Mouse (Mus musculus) embryonic facial prominence, embryonic 12.5 days (tissue): ENCODE data around the gene Dlst. TPM values are rescaled to one million over a fixed set of nuclear protein-coding genes. Genes with fewer than 3 reads are reported as not detected.
A peak's percentile ranks its signal among the peaks of the same experiment; 100 is the strongest.

Source experiments
- ATAC-seq: fragments of 200-750 bp; cut with Nextera tagmentation; 2 replicates; pipeline ENCODE4 v1.8.0; 2017; ENCODE audit not compliant: insufficient number of reproducible peaks, insufficient read depth, low FRiP score, low TSS enrichment
- H3K27ac ChIP-seq: fragments of 300-500 bp; sonication (generic); 2 replicates; pipeline ENCODE4 v1.5.1; 2016; ENCODE audit warnings: mild to moderate bottlenecking
- H3K27me3 ChIP-seq: fragments of 300-500 bp; sonication (generic); 2 replicates; pipeline ENCODE4 v1.6.1; 2016; ENCODE audit warnings: mild to moderate bottlenecking, moderate library complexity
- H3K36me3 ChIP-seq: fragments of 300-500 bp; sonication (generic); 2 replicates; pipeline ENCODE4 v1.6.1; 2016; ENCODE audit warnings: mild to moderate bottlenecking
- H3K4me1 ChIP-seq: fragments of 300-500 bp; sonication (generic); 2 replicates; pipeline ENCODE4 v1.6.1; 2016
- H3K4me2 ChIP-seq: fragments of 300-500 bp; sonication (generic); replicated peaks from 2 replicates; pipeline ENCODE4 v1.6.1; 2016; ENCODE audit warnings: mild to moderate bottlenecking, moderate library complexity
- H3K4me3 ChIP-seq: fragments of 300-500 bp; sonication (generic); 2 replicates; pipeline ENCODE4 v1.5.1; 2016; ENCODE audit warnings: mild to moderate bottlenecking
- H3K9ac ChIP-seq: fragments of 300-500 bp; sonication (generic); 2 replicates; pipeline ENCODE4 v1.6.1; 2016; ENCODE audit warnings: mild to moderate bottlenecking, moderate library complexity
- H3K9me3 ChIP-seq: fragments of 300-500 bp; sonication (generic); 2 replicates; pipeline ENCODE4 v1.6.1; 2016; ENCODE audit warnings: mild to moderate bottlenecking, moderate library complexity
- WGBS: fragments of 180-500 bp; shearing (Covaris S2); methylation state at CpG from one replicate; pipeline ENCODE4 v1.1.7; 2016; 5-methylcytosine and 5-hydroxymethylcytosine counted together
- polyA plus RNA-seq: library from polyadenylated mRNA; unstranded; fragments of >200 nt; fragmentation: Nextera tagmentation; extraction: Ambion mirVana; gene quantifications from 2 replicates; pipeline ENCODE4 v1.2.1, GENCODE M21; 2016

Gene Dlst
- polyA plus RNA-seq: 110 and 117 TPM in 2 replicates

DNA sequence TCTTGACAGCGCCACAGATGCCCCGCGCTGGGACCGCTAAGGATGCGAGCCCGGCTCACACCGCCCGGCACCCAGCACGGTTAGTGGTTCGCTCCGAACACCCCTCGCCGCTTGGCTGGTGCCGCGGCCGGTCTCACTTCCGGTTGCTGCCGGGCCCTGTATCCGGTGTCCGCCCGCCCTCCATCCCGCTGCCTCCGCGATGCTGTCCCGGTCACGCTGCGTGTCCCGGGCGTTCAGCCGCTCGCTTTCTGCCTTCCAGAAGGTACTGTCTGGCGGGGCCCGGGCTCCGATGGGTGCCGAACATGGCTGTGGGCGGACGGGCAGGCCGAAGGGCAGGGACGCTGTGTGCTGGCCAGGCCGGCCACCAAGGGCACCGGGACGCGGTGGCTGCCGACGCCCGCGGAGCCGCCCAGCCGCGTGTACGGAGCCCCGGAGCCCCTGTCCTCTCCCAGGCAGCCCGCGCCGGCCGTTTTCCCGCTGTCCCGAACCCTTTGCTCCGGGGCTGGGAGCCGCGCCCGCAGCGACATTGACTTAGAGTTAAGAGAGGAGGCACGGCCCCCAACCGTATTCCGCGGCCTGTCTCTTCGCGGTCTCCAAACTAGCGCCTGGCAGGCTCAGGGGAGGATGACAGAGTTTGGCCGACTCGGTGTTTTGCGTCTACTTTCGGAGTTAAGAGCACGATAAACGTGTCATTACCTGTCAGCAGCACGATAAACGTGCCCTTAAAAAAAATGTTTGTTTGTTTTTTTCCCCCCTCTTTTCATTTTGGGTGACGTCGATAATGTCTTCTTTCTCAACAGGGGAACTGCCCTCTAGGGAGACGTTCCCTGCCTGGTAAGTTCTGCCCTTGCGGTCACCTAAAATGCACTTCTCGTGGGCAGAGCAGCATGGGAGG lies at the start of gene Dlst, which contains the start of gene Prox2:
Dlst (plus strand) TSS at position 136 of the 895 bp plus-strand sequence.
Prox2 (minus strand) TSS at position 62 of the 895 bp plus-strand sequence.
- H3K36me3 ChIP-seq: 0 out of 2 replicates have a peak, but pooled peaks cover 8% of the 10 kb centered on the region
- peaks cover 31% of the 10 kb centered on the region for H3K4me1 ChIP-seq
- H3K27me3 ChIP-seq: no peaks in the 10 kb centered on the region
- H3K9me3 ChIP-seq: no peaks in the 10 kb centered on the region
- H3K4me2 ChIP-seq: peak within 1 kb of the TSS; percentile 86
- WGBS: under 1% methylated on average over 83 of the region's 83 CpGs
- peak within 1 kb of the TSS; percentile 100 for H3K4me3 ChIP-seq
- peak; percentile 85 for ATAC-seq
- H3K27ac ChIP-seq: peak within 1 kb of the TSS; percentile 86
- H3K9ac ChIP-seq: peak within 1 kb of the TSS; percentile 96

GRCm38 (mm10) chr12:85071043-85071442 lies 39.6 kb upstream of the Dlst start:
- Histone ChIP-seq H3K4me1 (no peaks in the 10 kb centered on the region), H3K4me2 (no peak overlapping the region), H3K4me3 (no peak overlapping the region), H3K9me3 (no peaks in the 10 kb centered on the region), H3K27me3 (no peaks in the 10 kb centered on the region), H3K27ac (no peak overlapping the region), H3K9ac (no peak overlapping the region), H3K36me3 (peaks cover 43% of the 10 kb centered on the region)
- no peak for ATAC-seq

DNA sequence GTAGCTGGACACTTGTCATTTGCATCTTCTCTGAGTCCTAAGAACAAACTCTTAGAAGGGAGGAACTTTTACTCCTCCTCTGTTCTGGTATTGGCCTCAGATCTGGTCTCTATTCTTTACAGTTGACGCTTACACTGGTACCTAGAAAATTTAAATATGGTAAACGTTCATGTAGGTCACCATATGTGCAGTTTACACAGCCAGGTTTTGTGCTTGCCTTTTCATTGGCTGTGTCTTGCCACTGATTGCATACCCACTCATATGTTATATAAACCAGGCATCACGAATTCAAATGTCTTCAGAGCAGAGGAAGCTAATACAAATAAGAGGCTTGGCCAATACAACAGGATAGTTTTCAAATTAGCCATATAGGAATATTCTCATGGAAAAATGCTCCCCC lies 33.5 kb upstream of the Dlst start:
- no peak for ATAC-seq
- H3K4me3 ChIP-seq: no peak overlapping the region
- no peaks in the 10 kb centered on the region for H3K4me1 ChIP-seq
- WGBS: 83% methylated on average over 3 of the region's 3 CpGs
- no peak overlapping the region for H3K9ac ChIP-seq
- H3K27ac ChIP-seq: no peak overlapping the region
- H3K27me3 ChIP-seq: no peaks in the 10 kb centered on the region
- no peak overlapping the region for H3K4me2 ChIP-seq
- peaks cover 24% of the 10 kb centered on the region for H3K36me3 ChIP-seq
- H3K9me3 ChIP-seq: no peaks in the 10 kb centered on the region

- no peak overlapping the region for H3K4me2 ChIP-seq
- H3K9ac ChIP-seq: no peak overlapping the region
- H3K9me3 ChIP-seq: no peaks in the 10 kb centered on the region
- H3K4me3 ChIP-seq: no peak overlapping the region
- ATAC-seq: no peak
- no peak overlapping the region for H3K27ac ChIP-seq
- peaks cover 28% of the 10 kb centered on the region for H3K36me3 ChIP-seq
- no peaks in the 10 kb centered on the region for H3K27me3 ChIP-seq
- no peaks in the 10 kb centered on the region for H3K4me1 ChIP-seq
- 85% methylated on average over 2 of the region's 2 CpGs for WGBS
Measured at GRCm38 (mm10) chr12:85084257-85084656, 26.4 kb upstream of the Dlst start.

- no peaks in the 10 kb centered on the region for H3K4me1 ChIP-seq
- no peaks in the 10 kb centered on the region for H3K9me3 ChIP-seq
- no peak overlapping the region for H3K4me2 ChIP-seq
- no peaks in the 10 kb centered on the region for H3K27me3 ChIP-seq
- H3K27ac ChIP-seq: no peak overlapping the region
- no peak overlapping the region for H3K4me3 ChIP-seq
- ATAC-seq: no peak
- peaks cover 35% of the 10 kb centered on the region for H3K36me3 ChIP-seq
- 72% methylated on average over 4 of the region's 4 CpGs for WGBS
- H3K9ac ChIP-seq: no peak overlapping the region
Measured at GRCm38 (mm10) chr12:85084941-85085340, 25.7 kb upstream of the Dlst start.

DNA sequence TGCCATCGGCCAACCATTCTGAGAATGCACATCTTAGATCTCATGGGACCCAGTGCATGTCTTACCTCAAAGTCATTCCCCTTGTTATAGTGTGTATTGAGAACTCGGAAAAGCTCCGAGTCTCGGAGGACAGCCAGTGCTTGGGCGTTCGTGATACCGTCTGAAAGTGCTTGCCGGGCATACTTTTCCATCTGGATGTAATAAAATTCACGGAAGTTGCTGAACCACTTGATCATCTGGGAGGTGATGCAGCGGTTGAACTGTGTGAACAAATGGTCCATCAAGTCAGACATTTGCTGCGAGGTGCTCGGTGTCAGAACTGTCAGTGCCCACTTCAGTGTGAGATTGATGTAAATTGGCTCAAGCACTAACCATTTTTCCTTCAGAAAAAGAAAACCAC lies 22.8 kb upstream of the Dlst start:
- WGBS: 64% methylated on average over 12 of the region's 12 CpGs
- ATAC-seq: no peak

DNA sequence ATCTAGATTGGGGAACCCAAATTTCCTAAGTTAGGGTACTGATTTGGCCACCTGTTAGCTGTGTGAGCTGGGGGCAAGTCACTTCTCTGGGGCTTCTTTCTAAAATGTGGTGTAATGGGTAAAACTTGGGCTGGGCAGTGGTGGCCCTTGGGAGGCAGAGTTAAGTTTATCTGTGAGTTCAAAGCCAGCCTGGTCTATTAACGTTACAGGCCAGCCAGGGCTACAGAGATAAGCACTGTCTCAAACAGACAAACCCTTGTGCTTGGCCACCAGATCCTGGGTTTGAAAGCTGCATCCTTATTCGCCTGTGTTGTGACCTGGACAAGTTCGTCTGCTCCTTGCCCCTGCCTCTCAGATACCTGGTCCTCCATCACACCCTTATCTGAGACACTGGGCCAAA lies 19.4 kb upstream of the Dlst start:
- H3K27ac ChIP-seq: no peak overlapping the region
- H3K36me3 ChIP-seq: peaks cover 33% of the 10 kb centered on the region
- 87% methylated on average over 3 of the region's 3 CpGs for WGBS
- H3K9ac ChIP-seq: no peak overlapping the region
- peaks cover 12% of the 10 kb centered on the region; the same call in 1 of the 2 replicates for H3K4me1 ChIP-seq
- H3K9me3 ChIP-seq: no peaks in the 10 kb centered on the region
- no peaks in the 10 kb centered on the region for H3K27me3 ChIP-seq
- ATAC-seq: no peak
- H3K4me3 ChIP-seq: no peak overlapping the region
- H3K4me2 ChIP-seq: no peak overlapping the region

More for the DNA sequence above, 22.8 kb upstream of the Dlst start:
- Histone ChIP-seq H3K36me3 (peaks cover 33% of the 10 kb centered on the region), H3K4me1 (no peaks in the 10 kb centered on the region), H3K9me3 (no peaks in the 10 kb centered on the region), H3K27ac (no peak overlapping the region), H3K9ac (no peak overlapping the region), H3K27me3 (no peaks in the 10 kb centered on the region), H3K4me2 (no peak overlapping the region), H3K4me3 (no peak overlapping the region)

DNA sequence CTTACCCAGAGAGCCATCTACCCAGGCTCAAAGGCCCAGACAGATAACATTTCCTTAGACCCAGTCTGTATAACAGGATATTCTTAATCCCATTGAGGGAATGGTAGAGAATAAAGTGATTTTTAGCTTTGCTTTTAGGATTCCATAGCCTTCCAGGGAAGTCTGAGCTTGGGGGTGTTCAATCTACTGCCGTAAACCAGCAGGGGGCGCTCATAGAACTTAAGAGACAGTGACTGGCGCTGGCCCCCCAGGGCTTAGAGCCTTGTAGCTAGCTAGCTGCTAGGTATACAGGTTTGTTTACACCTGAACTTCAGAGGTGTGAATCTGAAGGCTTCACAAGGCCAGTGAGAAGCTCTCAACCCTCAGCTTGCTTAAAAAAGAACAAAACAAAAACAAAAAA lies 18.4 kb upstream of the Dlst start:
- no peak for ATAC-seq
- Histone ChIP-seq H3K9me3 (no peaks in the 10 kb centered on the region), H3K9ac (no peak overlapping the region), H3K4me2 (no peak overlapping the region), H3K27me3 (no peaks in the 10 kb centered on the region), H3K4me1 (peaks cover 12% of the 10 kb centered on the region; the same call in 1 of the 2 replicates), H3K27ac (no peak overlapping the region), H3K36me3 (peaks cover 30% of the 10 kb centered on the region), H3K4me3 (no peak overlapping the region)
- WGBS: 9% methylated on average over 3 of the region's 3 CpGs

GRCm38 (mm10) chr12:85094010-85094409 lies 16.6 kb upstream of the Dlst start:
- peaks cover 12% of the 10 kb centered on the region for H3K36me3 ChIP-seq
- ATAC-seq: 0 out of 2 replicates have a peak, but pooled peaks have one; percentile 24
- no peaks in the 10 kb centered on the region for H3K27me3 ChIP-seq
- peaks cover 12% of the 10 kb centered on the region; the same call in 1 of the 2 replicates for H3K4me1 ChIP-seq
- no peak overlapping the region for H3K27ac ChIP-seq
- H3K4me2 ChIP-seq: 0 out of 2 replicates have a peak overlapping the region, but pooled peaks have one; percentile 2
- no peaks in the 10 kb centered on the region for H3K9me3 ChIP-seq
- WGBS: 32% methylated on average over 14 of the region's 14 CpGs
- no peak overlapping the region for H3K4me3 ChIP-seq
- H3K9ac ChIP-seq: no peak overlapping the region

DNA sequence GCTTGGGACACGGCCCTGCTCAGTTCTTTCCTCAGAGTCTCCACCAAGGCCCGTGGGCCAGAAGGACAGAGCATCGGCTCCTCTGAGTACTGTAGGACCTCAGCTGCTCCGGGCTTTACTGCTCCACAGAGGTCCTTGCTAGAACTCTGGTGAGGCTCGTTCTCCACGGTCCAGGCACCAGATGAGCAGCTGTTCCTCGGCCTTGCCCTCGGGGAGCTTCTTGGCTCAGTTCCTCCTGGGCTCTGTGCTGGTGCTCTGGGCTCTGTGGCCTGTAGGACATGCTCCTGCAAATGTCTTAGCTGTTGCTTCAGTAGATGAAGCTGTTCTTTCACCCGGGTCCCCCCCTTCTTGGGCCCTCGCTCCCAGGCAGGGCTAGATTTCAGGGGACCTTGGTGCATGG lies 15.9 kb upstream of the Dlst start:
- no peaks in the 10 kb centered on the region for H3K9me3 ChIP-seq
- H3K9ac ChIP-seq: no peak overlapping the region
- no peak overlapping the region for H3K4me2 ChIP-seq
- 74% methylated on average over 10 of the region's 10 CpGs for WGBS
- no peak overlapping the region for H3K4me3 ChIP-seq
- H3K4me1 ChIP-seq: peaks cover 12% of the 10 kb centered on the region; the same call in 1 of the 2 replicates
- no peak overlapping the region for H3K27ac ChIP-seq
- H3K36me3 ChIP-seq: peaks cover 5% of the 10 kb centered on the region; the same call in 1 of the 2 replicates
- no peaks in the 10 kb centered on the region for H3K27me3 ChIP-seq
- ATAC-seq: no peak

DNA sequence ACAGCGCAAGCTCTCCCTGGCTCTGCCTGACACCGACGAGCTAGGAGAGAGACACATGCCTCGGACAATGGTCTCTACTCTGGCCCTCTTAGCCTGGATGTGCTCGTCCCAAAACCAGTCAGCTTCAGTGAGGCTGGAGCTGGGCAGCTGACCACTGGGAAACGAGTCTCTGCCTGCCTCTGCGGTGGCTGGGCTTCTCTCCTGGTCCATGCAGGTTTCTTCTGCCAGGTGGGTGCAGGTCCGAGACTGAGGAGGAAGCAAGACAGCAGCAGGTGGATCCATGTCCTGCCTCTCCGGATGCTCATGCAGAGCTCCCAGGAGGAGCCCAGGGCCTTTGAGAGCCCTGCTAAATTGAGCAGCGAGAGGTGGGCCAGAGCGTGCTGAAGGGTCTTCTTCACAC lies 15.5 kb upstream of the Dlst start:
- Histone ChIP-seq H3K4me3 (no peak overlapping the region), H3K4me2 (no peak overlapping the region), H3K27me3 (no peaks in the 10 kb centered on the region), H3K9me3 (no peaks in the 10 kb centered on the region), H3K36me3 (0 out of 2 replicates have a peak, but pooled peaks cover 3% of the 10 kb centered on the region), H3K27ac (no peak overlapping the region), H3K4me1 (peaks cover 12% of the 10 kb centered on the region; the same call in 1 of the 2 replicates), H3K9ac (no peak overlapping the region)
- no peak for ATAC-seq
- 84% methylated on average over 11 of the region's 11 CpGs for WGBS

GRCm38 (mm10) chr12:85095859-85096258 lies 14.8 kb upstream of the Dlst start:
- Histone ChIP-seq H3K4me3 (no peak overlapping the region), H3K36me3 (no peaks in the 10 kb centered on the region), H3K4me1 (peaks cover 12% of the 10 kb centered on the region), H3K27ac (no peak overlapping the region), H3K9ac (no peak overlapping the region), H3K9me3 (no peaks in the 10 kb centered on the region), H3K4me2 (no peak overlapping the region), H3K27me3 (no peaks in the 10 kb centered on the region)
- ATAC-seq: no peak
- 81% methylated on average over 7 of the region's 7 CpGs for WGBS
